Mouse (Mus musculus): ENCODE data around the gene 1110059G10Rik. TPM values are rescaled to one million over a fixed set of nuclear protein-coding genes. Genes with fewer than 3 reads are reported as not detected.

1110059G10Rik gene
- polyA plus RNA-seq, 1 experiment from 2014 or later: 35.2 TPM

Other genes starting within 250 kb of the 1110059G10Rik start
- not detected in 2 replicates for gene Topaz1, start 203.7 kb downstream of the 1110059G10Rik start, polyA plus RNA-seq (2014; fragmentation: Nextera tagmentation; extraction: Ambion mirVana)
- gene Tcaim, start 145.5 kb downstream of the 1110059G10Rik start, polyA plus RNA-seq (2014; fragmentation: Nextera tagmentation; extraction: Ambion mirVana): 5.6 and 6.9 TPM in 2 replicates
- gene Gm35549, start 107.0 kb downstream of the 1110059G10Rik start, polyA plus RNA-seq (2014; fragmentation: Nextera tagmentation; extraction: Ambion mirVana): 0.32 and 0.42 TPM in 2 replicates
- 56.0 and 56.9 TPM in 2 replicates for gene Zfp445, start 85.0 kb downstream of the 1110059G10Rik start, polyA plus RNA-seq (2014; fragmentation: Nextera tagmentation; extraction: Ambion mirVana)
- gene Zkscan7, start 65.3 kb downstream of the 1110059G10Rik start, polyA plus RNA-seq (2014; fragmentation: Nextera tagmentation; extraction: Ambion mirVana): 3.2 and 3.3 TPM in 2 replicates
- 17.5 and 19.7 TPM in 2 replicates for gene Zfp105, start 27.9 kb downstream of the 1110059G10Rik start, polyA plus RNA-seq (2014; fragmentation: Nextera tagmentation; extraction: Ambion mirVana)
- gene Kif15, start within 50 bp of the 1110059G10Rik start, polyA plus RNA-seq (2014; fragmentation: Nextera tagmentation; extraction: Ambion mirVana): 50.4 and 53.0 TPM in 2 replicates
- 20.5 and 20.8 TPM in 2 replicates for gene Tmem42, start 70.3 kb upstream of the 1110059G10Rik start, polyA plus RNA-seq (2014; fragmentation: Nextera tagmentation; extraction: Ambion mirVana)
- 0.65 TPM in 1 of 2 replicates, not detected in the other for gene Tgm4, start 83.7 kb upstream of the 1110059G10Rik start, polyA plus RNA-seq (2014; fragmentation: Nextera tagmentation; extraction: Ambion mirVana)
- gene Zdhhc3, start 162.2 kb upstream of the 1110059G10Rik start, polyA plus RNA-seq (2014; fragmentation: Nextera tagmentation; extraction: Ambion mirVana): 62.5 and 65.0 TPM in 2 replicates
- 146 and 161 TPM in 2 replicates for gene Exosc7, start 162.2 kb upstream of the 1110059G10Rik start, polyA plus RNA-seq (2014; fragmentation: Nextera tagmentation; extraction: Ambion mirVana)
- gene Clec3b, start 199.9 kb upstream of the 1110059G10Rik start, polyA plus RNA-seq (2014; fragmentation: Nextera tagmentation; extraction: Ambion mirVana): not detected in 2 replicates

Data from intestine, embryonic 14.5 days (tissue).